Mouse (Mus musculus) adrenal gland, adult 18-20 months (tissue): ENCODE measurements around the gene Gfpt1. TPM values are rescaled to one million over a fixed set of nuclear protein-coding genes. Genes with fewer than 3 reads are reported as not detected.

ENCODE experiments used
- DNase-seq, 2 experiments: peaks; one replicate each; pipeline ENCODE4 v3.0.0; 2021 to 2022; ENCODE audit warnings: low spot score in 2 of 2
- total RNA-seq, 2 experiments: library from RNA; stranded (reverse); gene quantifications; 1 replicate in 1 of 2; 2 replicates in 1 of 2; pipeline ENCODE4 v1.2.3; 2021

Gfpt1 gene
- total RNA-seq, 2 experiments from 2014 or later = 50.0 to 52.9 TPM

DNA sequence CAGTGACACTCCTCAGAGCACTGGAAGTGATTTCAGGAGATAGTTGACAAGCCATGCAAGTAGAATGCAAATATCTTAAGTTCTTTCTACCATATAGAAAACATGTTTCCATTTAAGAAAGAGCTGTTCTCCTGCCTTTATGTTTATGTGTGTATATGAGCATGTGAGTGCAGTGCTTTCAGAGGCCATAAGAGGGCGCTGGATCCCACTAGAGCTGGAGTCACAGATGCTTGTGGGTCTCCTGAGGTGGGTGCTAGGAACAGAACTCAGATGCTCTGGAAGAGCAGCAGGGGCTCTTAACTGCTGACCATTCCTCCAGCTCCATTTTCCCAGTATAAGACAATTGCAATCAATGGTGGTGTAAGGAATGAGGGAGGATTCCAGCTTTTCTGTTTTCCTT lies 88.4 kb downstream of the Gfpt1 start:
- DNase-seq = no peak

DNA sequence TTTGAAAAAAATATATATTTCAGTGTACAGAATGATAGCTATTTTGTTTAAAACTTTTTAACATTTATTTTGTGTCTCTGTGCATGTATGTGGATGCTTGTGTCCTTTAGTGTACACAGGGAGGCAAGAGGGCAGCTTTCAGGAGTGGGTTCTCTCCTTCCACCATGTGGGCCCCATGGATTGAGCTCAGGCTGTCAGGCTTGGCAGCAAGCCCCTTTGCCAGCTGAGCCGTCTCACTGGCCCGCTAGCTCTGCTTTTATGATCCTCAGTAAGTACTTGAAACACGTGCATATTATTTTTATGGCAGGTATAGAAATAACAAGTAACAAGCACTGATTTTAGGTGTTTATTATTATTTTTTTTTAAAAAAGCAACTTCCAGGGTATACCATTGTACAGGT lies 90.9 kb downstream of the Gfpt1 start:
- no peak for DNase-seq

DNA sequence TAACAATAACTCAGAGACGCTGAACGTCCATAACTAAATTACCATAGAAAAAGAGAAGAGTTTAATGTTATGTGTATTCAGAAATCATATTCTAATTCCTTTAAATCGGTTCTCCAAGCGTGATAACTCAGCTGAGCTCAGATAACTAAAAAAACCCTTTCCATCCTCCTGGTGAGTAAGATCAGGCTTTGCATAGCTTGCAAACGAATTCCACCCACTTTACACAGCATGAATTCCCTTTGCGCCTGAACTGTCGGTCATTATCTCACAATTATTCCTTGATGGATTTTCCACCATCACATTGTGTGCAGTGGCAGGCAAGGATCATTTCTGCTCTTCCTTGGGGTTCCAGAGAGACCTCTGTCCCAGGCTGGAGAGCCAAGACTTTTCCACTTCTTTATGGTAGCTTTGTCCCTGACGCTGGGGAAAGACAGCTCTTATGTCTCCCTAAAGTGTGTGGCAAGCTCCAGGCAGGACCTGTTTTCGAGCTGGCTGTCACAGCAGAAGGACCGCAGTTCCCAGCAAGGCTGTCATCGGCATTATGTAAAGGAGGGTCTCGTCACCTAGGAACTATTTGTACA lies 91.4 kb downstream of the Gfpt1 start:
- DNase-seq = no peak

DNA sequence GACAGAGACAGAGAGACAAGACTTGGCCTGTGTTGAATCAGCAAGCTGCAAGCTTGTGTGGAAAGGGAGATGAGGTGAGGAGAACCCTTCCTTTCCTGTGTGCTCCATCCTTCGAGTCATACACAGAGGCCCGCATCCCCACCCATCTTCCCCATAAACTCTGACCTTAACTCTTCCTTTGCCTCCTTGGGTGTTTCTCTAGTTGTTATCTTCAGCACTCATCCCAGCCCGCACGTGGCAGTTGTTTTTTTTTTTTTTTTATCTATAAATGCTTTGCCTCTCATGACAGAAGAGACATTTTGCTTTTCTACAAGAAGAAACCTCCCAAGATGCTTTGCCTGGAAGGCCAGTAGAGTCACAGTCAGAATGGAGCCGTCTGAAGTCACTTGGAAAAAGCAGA lies 95.8 kb downstream of the Gfpt1 start:
- no peak for DNase-seq

DNA sequence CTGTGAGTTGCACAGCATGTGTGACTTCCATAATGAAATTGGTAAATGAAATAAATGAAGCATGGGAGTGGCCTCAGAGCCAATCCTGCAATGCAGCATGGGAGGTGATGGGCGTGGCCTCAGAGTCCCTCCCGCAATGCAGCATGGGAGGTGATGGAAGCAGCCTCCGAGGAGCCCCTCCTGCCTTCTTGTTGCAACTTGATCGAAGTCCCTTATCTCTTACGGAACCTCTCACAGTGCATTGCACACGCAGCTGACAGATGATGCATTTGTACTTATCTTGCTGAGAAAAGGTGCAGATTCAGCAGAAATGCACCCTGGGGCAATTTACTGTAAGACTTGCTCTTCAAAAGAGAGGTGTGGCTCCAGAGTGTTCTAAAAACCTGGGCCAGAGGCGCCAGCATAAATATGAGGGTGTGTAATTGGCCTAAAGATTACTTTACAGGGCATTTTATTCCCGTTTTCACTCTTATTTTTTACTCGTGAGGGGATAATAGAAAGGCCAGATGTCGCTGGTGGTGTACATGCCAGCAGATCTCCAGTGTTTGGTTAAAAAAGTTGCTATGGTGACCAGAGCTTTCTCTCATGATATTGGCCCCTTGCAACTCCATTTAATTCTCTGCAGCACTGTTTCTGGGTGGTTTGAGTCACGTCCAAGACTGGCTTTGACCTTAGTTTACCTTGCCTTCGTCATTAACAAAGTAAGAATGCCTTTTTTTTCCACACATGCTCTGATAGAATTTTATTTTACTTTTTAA lies 97.3 kb downstream of the Gfpt1 start:
- no peak for DNase-seq

Other genes with a start within 250 kb of the Gfpt1 start
- gene Anxa4, start 249.3 kb upstream of the Gfpt1 start, total RNA-seq = 10 to 100 TPM; 76.0 to 82.7 TPM
- 100 to 1,000 TPM; 104 to 109 TPM for gene Aak1, start 193.3 kb upstream of the Gfpt1 start, total RNA-seq
- 10 to 100 TPM; 76.6 to 86.9 TPM for gene Nfu1, start 33.6 kb upstream of the Gfpt1 start, total RNA-seq
- not detected for gene D6Ertd527e, start 61.9 kb downstream of the Gfpt1 start, total RNA-seq